Mouse (Mus musculus): ENCODE data around the gene Dus3l.

DNA sequence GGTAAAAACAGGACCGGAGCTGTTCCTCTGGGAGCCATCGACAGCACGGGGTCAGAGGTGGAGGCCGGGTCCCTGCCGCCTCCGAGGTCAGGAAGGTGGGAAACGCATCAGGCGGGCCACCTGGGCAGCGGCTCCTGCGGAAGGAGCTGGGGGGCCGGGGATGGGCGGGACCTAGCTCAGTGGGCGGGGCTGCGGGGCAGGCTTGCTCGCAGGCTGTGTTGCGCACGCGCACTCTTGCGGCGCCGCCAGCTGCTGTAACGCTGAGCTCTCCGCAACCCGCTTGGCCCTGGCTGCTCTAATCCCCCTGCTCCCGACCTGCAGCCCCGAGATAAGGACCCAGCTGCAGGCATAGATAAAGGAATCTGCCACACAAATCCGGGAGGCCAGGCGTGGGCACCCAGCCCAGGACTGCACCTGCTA lies 2.6 kb upstream of the Dus3l start:
- TF ChIP-seq CTCF (IDR thresholded peaks at IDR 0.05; ENCODE audit: borderline replicate concordance, control insufficient read depth, extremely low read depth, insufficient read depth, low read length, poor library complexity) (no peak), POLR2A (IDR thresholded peaks at IDR 0.05; ENCODE audit: control insufficient read depth, extremely low read depth, insufficient read depth, low read length, poor library complexity) (peak; percentile 67)
